Mouse (Mus musculus): ENCODE measurements around the gene Tcp10c. TPM values are rescaled to one million over a fixed set of nuclear protein-coding genes. Genes with fewer than 3 reads are reported as not detected.
"Not testable (repeated sequence)": the region's sequence is repeated elsewhere in the genome, so short reads cannot be mapped to it uniquely, and the experiment has no call there.

Gene Tcp10c
- polyA plus RNA-seq, 1 experiment from 2014 or later: not detected

DNA sequence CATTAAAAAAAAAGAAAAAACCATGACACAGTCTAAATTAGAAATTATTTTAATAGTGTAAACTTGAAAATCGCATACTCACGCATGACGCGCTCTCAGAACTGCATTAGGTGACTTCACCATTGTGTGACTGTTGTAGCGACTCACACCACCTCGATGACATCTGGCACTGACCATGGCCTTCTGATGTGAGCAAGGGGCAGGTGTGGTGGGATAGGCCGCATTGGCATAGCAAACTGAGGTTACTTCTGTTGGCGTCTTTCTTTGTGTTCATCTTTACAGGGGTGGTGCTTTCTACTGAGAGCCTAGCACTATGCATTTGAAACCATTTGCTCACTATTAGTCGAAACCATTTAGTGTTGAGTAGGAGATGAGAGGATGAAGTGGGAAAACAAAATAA, 12.8 kb downstream of the Tcp10c start:
- H3K9ac ChIP-seq (ENCODE audit: low read length); H3K9me3 ChIP-seq (ENCODE audit: control insufficient read depth, low read length); H3K27ac ChIP-seq (replicated peaks); ATAC-seq (ENCODE audit: low FRiP score, low TSS enrichment); H3K4me3 ChIP-seq (ENCODE audit: low read depth, low read length); H3K4me1 ChIP-seq (replicated peaks; ENCODE audit: control insufficient read depth, insufficient read depth); H3K27me3 ChIP-seq (ENCODE audit: control insufficient read depth, insufficient read depth, low read length); H3K36me3 ChIP-seq (ENCODE audit: control insufficient read depth, insufficient read depth, low read length); H3K4me2 ChIP-seq (replicated peaks; ENCODE audit: low read depth): not testable (repeated sequence)
- peak; percentile 7 for DNase-seq (ENCODE audit: low spot score)
- WGBS: 93% methylated on average over 9 of the region's 9 CpGs

DNA sequence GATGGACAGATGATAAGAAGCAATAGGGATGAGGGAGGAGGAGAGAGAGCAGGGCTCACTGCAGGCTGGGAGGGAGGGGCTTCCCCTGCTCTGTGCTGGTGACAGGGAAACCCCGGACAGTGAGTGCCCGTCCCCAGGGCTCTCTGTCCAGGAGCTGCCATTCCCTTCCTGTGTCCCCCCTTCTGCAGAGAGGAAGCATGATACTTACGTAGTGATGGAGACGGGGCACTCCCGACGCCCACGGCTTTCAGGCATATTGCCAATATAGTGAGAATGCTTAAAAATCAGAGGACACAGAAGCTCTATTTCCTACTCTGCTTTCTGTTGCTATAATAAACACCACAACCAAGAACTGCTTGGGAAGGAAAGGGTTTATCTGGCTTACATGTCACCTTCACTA, 14.3 kb downstream of the Tcp10c start:
- not testable (repeated sequence) for H3K36me3 ChIP-seq (ENCODE audit: control insufficient read depth, insufficient read depth, low read length); H3K9ac ChIP-seq (ENCODE audit: low read length); H3K27me3 ChIP-seq (ENCODE audit: control insufficient read depth, insufficient read depth, low read length); H3K9me3 ChIP-seq (ENCODE audit: control insufficient read depth, low read length); H3K4me2 ChIP-seq (replicated peaks; ENCODE audit: low read depth); H3K4me3 ChIP-seq (ENCODE audit: low read depth, low read length); H3K4me1 ChIP-seq (replicated peaks; ENCODE audit: control insufficient read depth, insufficient read depth); H3K27ac ChIP-seq (replicated peaks); DNase-seq (ENCODE audit: low spot score)
- peak; percentile 15 for ATAC-seq (ENCODE audit: low FRiP score, low TSS enrichment)
- WGBS: 77% methylated on average over 7 of the region's 7 CpGs

DNA sequence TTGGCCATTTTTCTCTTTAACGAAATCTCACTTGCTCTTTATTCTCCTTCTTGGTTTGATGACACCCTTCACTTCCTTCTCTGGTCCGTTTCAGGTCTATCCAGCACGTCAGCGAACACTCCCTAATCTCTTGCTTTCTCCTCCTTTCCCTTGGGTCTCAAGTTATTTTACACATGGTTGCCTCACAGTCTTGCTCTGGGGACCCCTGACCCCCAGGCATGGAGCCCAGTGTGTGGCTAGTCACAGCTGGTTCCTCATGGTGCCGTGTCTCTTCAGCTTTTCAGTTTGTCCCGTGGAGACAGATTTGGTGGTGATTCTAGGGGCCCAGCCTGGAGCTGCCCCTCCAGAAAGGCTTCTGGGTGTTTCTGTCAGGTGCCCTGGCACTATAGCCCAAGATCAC, 16.4 kb downstream of the Tcp10c start:
- not testable (repeated sequence) for H3K4me1 ChIP-seq (replicated peaks; ENCODE audit: control insufficient read depth, insufficient read depth); H3K27me3 ChIP-seq (ENCODE audit: control insufficient read depth, insufficient read depth, low read length); DNase-seq (ENCODE audit: low spot score); H3K4me3 ChIP-seq (ENCODE audit: low read depth, low read length); ATAC-seq (ENCODE audit: low FRiP score, low TSS enrichment); H3K36me3 ChIP-seq (ENCODE audit: control insufficient read depth, insufficient read depth, low read length); H3K4me2 ChIP-seq (replicated peaks; ENCODE audit: low read depth); H3K27ac ChIP-seq (replicated peaks); H3K9me3 ChIP-seq (ENCODE audit: control insufficient read depth, low read length); H3K9ac ChIP-seq (ENCODE audit: low read length)
- 76% methylated on average over 4 of the region's 6 CpGs for WGBS

DNA sequence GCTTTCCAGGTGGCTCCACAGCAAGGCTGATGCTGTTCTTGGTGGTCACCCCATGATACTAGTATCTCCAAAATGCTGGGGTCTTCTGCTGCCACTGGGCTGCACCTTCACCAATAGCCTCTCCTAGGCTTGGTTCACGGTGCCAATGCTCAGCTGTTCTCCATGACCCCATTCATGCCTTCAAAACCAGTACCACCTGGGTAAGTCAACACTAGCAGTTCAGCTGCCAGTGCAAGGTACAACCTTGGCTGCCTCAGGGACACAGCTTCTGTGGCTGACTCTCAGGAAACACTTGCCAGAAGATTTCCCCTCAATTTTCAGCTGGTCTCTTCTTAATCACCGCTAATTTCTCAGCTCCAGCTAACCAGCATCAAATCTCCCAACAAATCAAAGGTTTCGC, 24.0 kb downstream of the Tcp10c start:
- not testable (repeated sequence) for H3K9ac ChIP-seq (ENCODE audit: low read length); H3K4me3 ChIP-seq (ENCODE audit: low read depth, low read length); H3K27me3 ChIP-seq (ENCODE audit: control insufficient read depth, insufficient read depth, low read length); H3K4me1 ChIP-seq (replicated peaks; ENCODE audit: control insufficient read depth, insufficient read depth); H3K4me2 ChIP-seq (replicated peaks; ENCODE audit: low read depth); DNase-seq (ENCODE audit: low spot score); ATAC-seq (ENCODE audit: low FRiP score, low TSS enrichment); H3K9me3 ChIP-seq (ENCODE audit: control insufficient read depth, low read length); H3K27ac ChIP-seq (replicated peaks); H3K36me3 ChIP-seq (ENCODE audit: control insufficient read depth, insufficient read depth, low read length)
- WGBS: 75% methylated on average over 3 of the region's 3 CpGs

DNA sequence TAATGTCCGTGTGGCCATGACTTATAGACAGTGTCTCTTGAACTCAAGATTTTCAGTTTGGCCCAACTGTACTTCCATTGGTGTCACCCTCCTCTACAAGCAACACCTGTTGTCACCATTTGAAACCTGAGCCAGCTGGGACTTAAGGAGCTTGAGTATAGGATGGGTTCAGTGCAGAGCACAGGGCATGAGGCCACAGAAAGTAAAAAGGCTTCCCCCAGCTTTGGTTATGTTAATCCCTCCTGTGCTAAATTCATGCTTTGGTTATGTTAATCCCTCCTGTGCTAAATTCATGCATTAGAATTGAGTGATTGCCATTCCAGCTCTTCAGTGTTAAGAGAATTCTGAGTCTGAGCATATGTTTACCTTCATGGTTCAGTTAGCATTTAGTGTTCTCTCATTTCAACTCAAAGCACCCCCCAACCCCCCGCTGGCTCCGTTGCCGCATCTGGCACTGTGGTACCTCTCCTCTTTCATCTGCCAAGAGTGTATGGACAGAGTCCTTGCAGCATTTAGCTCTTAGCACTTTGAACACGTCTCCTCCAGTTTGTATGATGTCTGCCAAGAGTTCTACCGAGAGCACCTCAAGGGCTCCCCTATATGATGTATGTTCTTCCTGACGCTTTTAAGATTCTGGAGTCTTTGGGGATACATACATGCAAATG, 25.7 kb downstream of the Tcp10c start:
- not testable (repeated sequence) for H3K4me3 ChIP-seq (ENCODE audit: low read depth, low read length); H3K27ac ChIP-seq (replicated peaks); H3K27me3 ChIP-seq (ENCODE audit: control insufficient read depth, insufficient read depth, low read length); H3K4me2 ChIP-seq (replicated peaks; ENCODE audit: low read depth); H3K4me1 ChIP-seq (replicated peaks; ENCODE audit: control insufficient read depth, insufficient read depth); H3K9me3 ChIP-seq (ENCODE audit: control insufficient read depth, low read length); H3K36me3 ChIP-seq (ENCODE audit: control insufficient read depth, insufficient read depth, low read length); DNase-seq (ENCODE audit: low spot score); H3K9ac ChIP-seq (ENCODE audit: low read length); ATAC-seq (ENCODE audit: low FRiP score, low TSS enrichment)
- 76% methylated on average over 4 of the region's 7 CpGs for WGBS

DNA sequence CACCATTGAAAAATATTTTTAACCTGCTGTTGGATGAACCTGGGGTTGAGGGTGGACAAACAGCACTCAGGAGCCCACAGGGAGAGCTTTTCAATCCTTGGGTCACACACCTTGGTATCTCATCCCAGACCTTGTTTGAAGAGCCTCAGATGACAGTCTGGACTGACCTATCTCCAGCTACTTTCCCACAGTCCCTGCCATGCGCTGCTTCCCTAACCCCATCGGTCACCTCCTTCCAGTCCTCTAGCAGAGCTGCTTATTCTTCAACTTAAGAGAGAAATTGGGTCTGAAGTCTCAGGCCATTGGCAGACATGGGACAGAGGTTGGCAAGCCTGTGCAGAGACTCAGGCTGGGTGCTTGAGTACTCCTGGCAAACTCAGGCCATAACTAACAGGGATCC, 26.9 kb downstream of the Tcp10c start:
- H3K27me3 ChIP-seq (ENCODE audit: control insufficient read depth, insufficient read depth, low read length); H3K9ac ChIP-seq (ENCODE audit: low read length); H3K4me2 ChIP-seq (replicated peaks; ENCODE audit: low read depth); H3K4me3 ChIP-seq (ENCODE audit: low read depth, low read length); H3K4me1 ChIP-seq (replicated peaks; ENCODE audit: control insufficient read depth, insufficient read depth); H3K27ac ChIP-seq (replicated peaks); H3K9me3 ChIP-seq (ENCODE audit: control insufficient read depth, low read length); H3K36me3 ChIP-seq (ENCODE audit: control insufficient read depth, insufficient read depth, low read length); ATAC-seq (ENCODE audit: low FRiP score, low TSS enrichment); DNase-seq (ENCODE audit: low spot score): not testable (repeated sequence)
- 93% methylated on average over 2 of the region's 2 CpGs for WGBS

DNA sequence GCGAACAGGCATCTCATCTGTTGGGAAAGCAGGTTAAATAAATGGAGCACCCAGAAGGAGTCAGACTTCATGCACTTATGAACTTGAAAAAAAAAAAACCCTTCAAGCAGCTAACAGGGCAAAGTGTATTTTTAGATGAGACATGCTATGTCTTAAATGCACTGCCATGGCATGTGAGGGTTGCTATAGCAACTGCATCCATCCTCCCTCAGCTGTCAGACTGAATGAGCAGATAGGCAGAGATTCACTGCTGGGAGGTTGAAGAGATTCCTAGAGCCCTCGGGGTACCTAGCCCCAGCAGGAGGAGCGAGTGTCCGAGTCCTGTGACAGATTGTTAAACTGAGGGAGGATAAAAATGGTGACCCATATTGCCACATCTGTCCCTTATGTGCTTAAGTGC, 36.6 kb downstream of the Tcp10c start:
- no CpG with 5 or more reads among the region's 4 CpGs for WGBS
- H3K4me3 ChIP-seq (ENCODE audit: low read depth, low read length); DNase-seq (ENCODE audit: low spot score); H3K4me1 ChIP-seq (replicated peaks; ENCODE audit: control insufficient read depth, insufficient read depth); H3K27me3 ChIP-seq (ENCODE audit: control insufficient read depth, insufficient read depth, low read length); H3K36me3 ChIP-seq (ENCODE audit: control insufficient read depth, insufficient read depth, low read length); H3K9ac ChIP-seq (ENCODE audit: low read length); ATAC-seq (ENCODE audit: low FRiP score, low TSS enrichment); H3K9me3 ChIP-seq (ENCODE audit: control insufficient read depth, low read length); H3K4me2 ChIP-seq (replicated peaks; ENCODE audit: low read depth); H3K27ac ChIP-seq (replicated peaks): not testable (repeated sequence)

DNA sequence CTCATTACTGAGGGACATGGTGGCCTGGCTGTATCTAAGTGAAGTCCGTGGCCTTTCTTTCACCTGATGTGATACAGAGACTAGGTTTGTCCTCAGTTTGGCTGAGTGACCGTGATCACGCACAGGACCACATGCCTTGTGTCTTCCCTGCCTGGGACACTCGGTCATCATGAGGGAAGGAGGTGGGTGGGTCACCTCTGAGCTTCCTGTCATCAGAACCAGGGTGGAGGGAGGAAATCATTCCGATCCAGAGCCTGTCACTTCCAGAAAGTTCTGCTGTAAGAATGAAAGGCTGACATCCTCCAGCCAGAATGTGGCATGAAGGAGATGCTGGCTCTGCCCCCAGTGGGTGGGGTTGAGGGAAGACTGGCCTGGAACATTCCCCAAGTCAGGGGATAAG, 45.6 kb downstream of the Tcp10c start:
- 87% methylated on average over 4 of the region's 5 CpGs for WGBS
- not testable (repeated sequence) for H3K36me3 ChIP-seq (ENCODE audit: control insufficient read depth, insufficient read depth, low read length); H3K27me3 ChIP-seq (ENCODE audit: control insufficient read depth, insufficient read depth, low read length); H3K4me1 ChIP-seq (replicated peaks; ENCODE audit: control insufficient read depth, insufficient read depth); H3K4me2 ChIP-seq (replicated peaks; ENCODE audit: low read depth); DNase-seq (ENCODE audit: low spot score); H3K9me3 ChIP-seq (ENCODE audit: control insufficient read depth, low read length); H3K4me3 ChIP-seq (ENCODE audit: low read depth, low read length); ATAC-seq (ENCODE audit: low FRiP score, low TSS enrichment); H3K9ac ChIP-seq (ENCODE audit: low read length); H3K27ac ChIP-seq (replicated peaks)

DNA sequence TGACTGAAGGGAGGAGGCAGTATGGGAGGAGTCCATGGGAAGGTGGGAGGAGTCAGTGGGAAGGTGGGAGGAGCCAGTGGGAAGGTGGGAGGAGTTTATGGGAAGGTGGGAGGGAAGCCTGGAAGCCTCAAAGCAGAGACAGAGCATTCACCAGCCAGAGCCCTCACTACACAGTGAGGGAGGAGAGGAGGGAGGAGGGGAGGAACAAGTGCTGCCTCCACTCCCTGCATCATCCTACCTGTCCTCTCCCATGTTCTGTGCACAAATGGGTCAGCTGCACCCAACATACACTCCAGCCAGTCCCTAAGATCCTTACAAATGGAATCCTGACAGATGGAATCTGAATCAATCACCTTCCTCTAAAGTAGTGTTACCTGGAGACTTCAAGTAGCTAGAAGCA, 47.7 kb downstream of the Tcp10c start:
- not testable (repeated sequence) for H3K4me3 ChIP-seq (ENCODE audit: low read depth, low read length); H3K27ac ChIP-seq (replicated peaks); H3K27me3 ChIP-seq (ENCODE audit: control insufficient read depth, insufficient read depth, low read length); DNase-seq (ENCODE audit: low spot score); H3K9me3 ChIP-seq (ENCODE audit: control insufficient read depth, low read length); H3K9ac ChIP-seq (ENCODE audit: low read length); H3K4me2 ChIP-seq (replicated peaks; ENCODE audit: low read depth); H3K4me1 ChIP-seq (replicated peaks; ENCODE audit: control insufficient read depth, insufficient read depth); H3K36me3 ChIP-seq (ENCODE audit: control insufficient read depth, insufficient read depth, low read length)
- ATAC-seq (ENCODE audit: low FRiP score, low TSS enrichment): 0 out of 2 replicates have a peak, but pooled peaks have one; percentile 18
